Mouse (Mus musculus) ES-E14 (cell line): ENCODE data around the gene Rab40c. TPM values are rescaled to one million over a fixed set of nuclear protein-coding genes. Genes with fewer than 3 reads are reported as not detected.

Experiments
- DNase-seq: peaks from one replicate; pipeline ENCODE4 v3.0.0-alpha.2; 2013; ENCODE audit warnings: low read depth, low spot score
- H3K27ac ChIP-seq: 2 replicates; pipeline ENCODE4 v1.5.1; 2012; ENCODE audit warnings: low read depth, mild to moderate bottlenecking, low read length, moderate library complexity, mixed read lengths; ENCODE audit not compliant: poor library complexity, insufficient read depth, severe bottlenecking
- H3K36me3 ChIP-seq: 2 replicates; pipeline ENCODE4 v1.6.1; 2012; ENCODE audit warnings: mild to moderate bottlenecking, low read length, moderate library complexity, mixed read lengths; ENCODE audit not compliant: control insufficient read depth, poor library complexity, insufficient read depth, severe bottlenecking
- H3K4me1 ChIP-seq, 2 experiments: fragments of 150-350 bp in 1 of 2; sonication (generic) in 1 of 2; 2 replicates each; pipeline ENCODE4 v1.6.1; 2012; ENCODE audit warnings: low read length in 2 of 2, mild to moderate bottlenecking in 1 of 2, mixed read lengths in 1 of 2; ENCODE audit not compliant: control insufficient read depth in 2 of 2, insufficient read depth in 2 of 2, poor library complexity in 1 of 2
- H3K4me3 ChIP-seq, 2 experiments: fragments of 150-350 bp in 1 of 2; sonication (generic) in 1 of 2; 2 replicates each; pipeline ENCODE4 v1.5.1; 2012; ENCODE audit warnings: low read length in 2 of 2, low read depth in 1 of 2, mild to moderate bottlenecking in 1 of 2, mixed read lengths in 1 of 2; ENCODE audit not compliant: insufficient read depth in 1 of 2, poor library complexity in 1 of 2, severe bottlenecking in 1 of 2
- H3K9ac ChIP-seq: 2 replicates; pipeline ENCODE4 v1.6.1; 2012; ENCODE audit warnings: low read depth, mild to moderate bottlenecking, low read length, mixed read lengths; ENCODE audit not compliant: poor library complexity, insufficient read depth, severe bottlenecking
- H3K9me3 ChIP-seq: fragments of 150-350 bp; sonication (generic); 2 replicates; pipeline ENCODE4 v1.6.1; 2012; ENCODE audit warnings: low read depth, mild to moderate bottlenecking, low read length; ENCODE audit not compliant: control insufficient read depth, insufficient read depth
- CHD2 ChIP-seq: IDR thresholded peaks from 2 replicates; pipeline ENCODE4 v1.6.1; 2014; ENCODE audit warnings: mild to moderate bottlenecking, low read depth, low read length, inconsistent platforms
- HCFC1 ChIP-seq: IDR thresholded peaks from 2 replicates; pipeline ENCODE4 v1.6.1; 2012; ENCODE audit warnings: low read length, inconsistent platforms, borderline replicate concordance; ENCODE audit not compliant: insufficient read depth
- MAFK ChIP-seq: IDR thresholded peaks from 2 replicates; pipeline ENCODE4 v1.6.1; 2014; ENCODE audit warnings: mild to moderate bottlenecking, low read depth, low read length, inconsistent platforms; ENCODE audit not compliant: insufficient read depth
- ZC3H11A ChIP-seq: IDR thresholded peaks from 2 replicates; pipeline ENCODE4 v1.6.1; 2012; ENCODE audit warnings: low read depth, mild to moderate bottlenecking, inconsistent platforms, low read length, borderline replicate concordance
- ZNF384 ChIP-seq: IDR thresholded peaks from 2 replicates; pipeline ENCODE4 v1.6.1; 2012; ENCODE audit warnings: low read depth, low read length, inconsistent platforms
- in situ Hi-C, 2 experiments: fragments of 600-800 bp; cut with MboI; formaldehyde crosslinking; loops; one replicate each; pipeline ENCODE4 v1.15.1; 2025; ENCODE audit warnings: low sequenced_read_pairs in 2 of 2, inconsistent platforms in 1 of 2; ENCODE audit not compliant: unreplicated experiment in 2 of 2
- total RNA-seq: library from RNA; depleted of rRNA; stranded (reverse); fragments of 300-350 nt; gene quantifications from 2 replicates; pipeline ENCODE4 v1.2.3, GENCODE M21; 2012

The Rab40c gene
- total RNA-seq, 1 experiment, result 15.7 TPM

- in situ Hi-C loops, result no loop called here
- H3K9me3 ChIP-seq, result no peaks in the 10 kb centered on the region
- H3K4me3 ChIP-seq, result peak overlapping the region; percentile 85 to 93
- no peak overlapping the region for H3K27ac ChIP-seq
- no peak for TF ChIP-seq ZC3H11A
- H3K4me1 ChIP-seq, result peaks cover 4 to 10% of the 10 kb centered on the region in 2 experiments; a peak in 2 of 4 replicates
- H3K9ac ChIP-seq, result peak overlapping the region; percentile 72
- H3K36me3 ChIP-seq, result no peaks in the 10 kb centered on the region
- DNase-seq, result no peak
These were observed 51.5 kb downstream of the Rab40c start for GRCm38 (mm10) chr17:25867836-25868600.

GRCm38 (mm10) chr17:25867509-25867835, 52.1 kb downstream of the Rab40c start:
- Histone ChIP-seq H3K36me3 (no peaks in the 10 kb centered on the region), H3K4me1 (peaks cover 4 to 10% of the 10 kb centered on the region in 2 experiments; a peak in 2 of 4 replicates), H3K27ac (no peak overlapping the region), H3K9me3 (no peaks in the 10 kb centered on the region), H3K9ac (peak overlapping the region; percentile 72), H3K4me3 (peak overlapping the region; percentile 85 to 93)
- TF ChIP-seq CHD2, result no peak
- in situ Hi-C loops, result no loop called here
- DNase-seq, result no peak

GRCm38 (mm10) chr17:25866172-25866571, 53.4 kb downstream of the Rab40c start:
- DNase-seq, result no peak
- in situ Hi-C loops, result no loop called here
- no peaks in the 10 kb centered on the region for H3K36me3 ChIP-seq
- no peak overlapping the region for H3K9ac ChIP-seq
- no peak overlapping the region for H3K4me3 ChIP-seq
- no peaks in the 10 kb centered on the region for H3K9me3 ChIP-seq
- H3K27ac ChIP-seq, result no peak overlapping the region
- TF ChIP-seq ZC3H11A, result no peak
- TF ChIP-seq MAFK, result no peak
- no peak for TF ChIP-seq ZNF384
- TF ChIP-seq HCFC1, result no peak
- TF ChIP-seq CHD2, result no peak
- H3K4me1 ChIP-seq, result peaks cover 4 to 10% of the 10 kb centered on the region in 2 experiments; a peak in 2 of 4 replicates

- TF ChIP-seq ZNF384 (no peak), MAFK (no peak), CHD2 (no peak), HCFC1 (no peak), ZC3H11A (no peak)
These were observed 54.2 kb downstream of the Rab40c start for GRCm38 (mm10) chr17:25865288-25865687.

GRCm38 (mm10) chr17:25864311-25864710, 55.2 kb downstream of the Rab40c start:
- no peak for TF ChIP-seq CHD2
- TF ChIP-seq ZC3H11A, result no peak
- no peak for TF ChIP-seq ZNF384
- no peak for TF ChIP-seq HCFC1
- no peak for TF ChIP-seq MAFK
- DNase-seq, result no peak
- Histone ChIP-seq H3K36me3 (no peaks in the 10 kb centered on the region), H3K4me1 (peaks cover 4 to 9% of the 10 kb centered on the region in 2 experiments; a peak in 2 of 4 replicates), H3K4me3 (no peak overlapping the region), H3K9me3 (no peaks in the 10 kb centered on the region), H3K9ac (no peak overlapping the region), H3K27ac (no peak overlapping the region)
- in situ Hi-C loops, result no loop called here

More at GRCm38 (mm10) chr17:25865288-25865687, 54.2 kb downstream of the Rab40c start:
- Histone ChIP-seq H3K4me1 (peaks cover 4 to 12% of the 10 kb centered on the region in 2 experiments; a peak in 2 of 4 replicates), H3K9me3 (no peaks in the 10 kb centered on the region), H3K27ac (no peak overlapping the region), H3K9ac (no peak overlapping the region), H3K4me3 (no peak overlapping the region; a peak in 1 of 4 replicates), H3K36me3 (no peaks in the 10 kb centered on the region)
- in situ Hi-C loops, result no loop called here
- DNase-seq, result no peak
